Mouse (Mus musculus): ENCODE measurements at regions not wholly inside any gene's neighbourhood (a gene's known extent, or its start where the extent isn't known, plus 50 kb on each side); places are given as distances from the start of the nearest gene placed in this dataset.

DNA sequence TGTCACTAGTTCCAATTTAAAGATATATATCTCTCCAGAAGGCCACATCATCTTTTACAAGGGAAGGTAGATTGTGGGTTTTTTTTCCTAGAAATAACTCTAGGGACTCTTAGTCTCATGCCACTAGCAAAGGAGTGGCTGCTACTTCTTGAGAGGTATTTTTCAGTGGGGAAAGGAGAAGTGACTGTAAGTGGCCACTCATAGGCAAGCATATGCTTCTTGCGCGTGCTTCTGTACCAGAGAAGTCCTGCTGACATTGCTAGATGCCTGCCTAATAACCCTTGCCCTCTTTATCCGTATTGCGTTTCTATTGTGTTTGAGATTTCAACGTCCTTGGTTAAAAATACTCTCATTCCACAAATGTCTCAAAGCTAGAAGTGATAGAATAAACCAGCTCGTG lies 170.7 kb upstream of the Ncam1 start:
- intact Hi-C loops (cut with DNase I): no loop called here
- DNase-seq (ENCODE audit: low spot score in 2 of 2): no peak

DNA sequence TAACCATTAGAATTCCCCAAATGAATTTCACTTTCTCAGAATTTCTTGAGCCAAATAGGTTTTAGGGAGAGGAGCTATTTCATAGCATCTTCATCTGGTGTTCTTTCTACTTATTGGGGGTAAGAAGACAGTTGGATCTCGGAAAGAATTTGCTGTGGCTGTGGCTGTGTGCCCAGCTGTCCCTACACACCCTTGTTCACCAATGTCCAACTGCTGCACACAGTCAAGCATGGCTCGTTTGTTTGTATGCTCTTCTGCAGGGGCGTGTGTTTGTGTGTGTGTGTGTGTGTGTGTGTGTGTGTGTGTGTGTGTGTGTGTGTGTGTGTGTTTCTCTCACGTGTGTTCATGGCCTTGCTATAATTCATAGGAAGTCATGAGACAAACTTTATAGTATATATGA lies 165.9 kb upstream of the Ncam1 start:
- intact Hi-C loops (cut with DNase I): no loop called here
- no peak for DNase-seq (ENCODE audit: low spot score in 2 of 2)

- no peak for DNase-seq (ENCODE audit: low spot score in 2 of 2)
- intact Hi-C loops (cut with DNase I): no loop called here
These were observed 163.9 kb upstream of the Ncam1 start for GRCm38 (mm10) chr9:49962561-49963071.

- no peak for DNase-seq (ENCODE audit: low spot score in 2 of 2)
- intact Hi-C loops (cut with DNase I): no loop called here
These were observed 163.2 kb upstream of the Ncam1 start for GRCm38 (mm10) chr9:49961965-49962364.

DNA sequence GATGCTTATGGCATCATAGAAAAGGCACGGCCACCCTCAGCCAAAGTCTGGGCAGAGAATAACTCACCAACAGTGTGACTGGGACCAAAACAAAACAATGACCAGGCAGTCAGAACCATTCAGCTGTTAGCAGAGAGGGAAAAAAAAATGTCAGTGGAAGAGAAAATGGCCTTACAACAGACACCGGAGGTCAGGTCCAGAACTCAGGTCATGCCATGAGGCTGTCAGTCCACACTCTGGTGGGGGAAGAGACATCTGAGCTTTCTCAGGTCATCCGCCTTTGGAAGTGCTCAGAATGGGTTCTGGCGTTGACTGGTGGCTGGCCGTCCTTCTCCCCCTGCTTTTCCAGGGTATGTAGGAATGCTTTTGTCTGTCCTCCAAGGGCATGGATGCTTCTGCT lies 162.6 kb upstream of the Ncam1 start:
- intact Hi-C loops (cut with DNase I): no loop called here
- DNase-seq (ENCODE audit: low spot score in 2 of 2): no peak

GRCm38 (mm10) chr9:49959987-49960386 lies 161.3 kb upstream of the Ncam1 start:
- intact Hi-C loops (cut with DNase I): no loop called here
- DNase-seq (ENCODE audit: low spot score in 2 of 2): no peak

DNA sequence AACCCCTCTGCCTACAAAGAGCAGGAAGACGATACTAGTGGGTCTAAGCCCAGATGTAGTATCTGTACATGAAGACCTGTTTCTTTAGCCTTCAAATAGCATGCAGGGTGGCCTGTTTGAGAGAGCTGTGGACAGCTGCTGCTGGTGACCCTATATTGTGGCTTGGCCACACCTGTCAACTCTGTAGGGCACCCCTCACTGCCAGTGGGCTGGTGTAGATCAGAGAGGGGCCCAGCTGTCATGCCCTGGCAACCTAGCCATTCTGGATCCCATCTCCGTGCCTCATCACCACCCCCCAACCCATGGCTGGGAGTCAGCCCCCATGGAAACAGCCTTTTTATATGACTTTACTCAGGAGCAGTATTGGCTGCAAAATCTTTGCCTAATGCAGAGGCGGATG lies 160.2 kb upstream of the Ncam1 start:
- intact Hi-C loops (cut with DNase I): no loop called here
- no peak for DNase-seq (ENCODE audit: low spot score in 2 of 2)

- intact Hi-C loops (cut with DNase I): no loop called here
- DNase-seq (ENCODE audit: low spot score in 2 of 2): no peak
These were observed 155.9 kb upstream of the Ncam1 start for GRCm38 (mm10) chr9:49954601-49955000.

DNA sequence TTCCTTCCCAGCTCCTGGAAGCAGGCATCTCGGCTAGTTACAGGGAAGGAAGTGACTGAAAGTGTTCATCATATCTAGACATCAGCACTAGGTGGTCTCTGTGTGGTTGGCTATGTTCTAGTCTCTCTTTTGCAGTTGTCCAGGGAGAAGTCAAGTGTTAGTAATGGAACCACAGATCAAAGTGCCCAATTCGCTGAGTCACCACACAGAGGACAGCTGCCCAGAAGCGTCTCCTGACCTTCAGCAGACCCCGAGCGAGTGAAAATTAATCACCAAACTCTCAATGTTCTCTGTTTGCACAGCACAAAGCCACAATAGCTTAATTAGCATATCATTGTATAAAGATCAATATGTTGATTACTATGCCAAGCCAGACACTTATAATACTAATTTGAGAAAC lies 151.6 kb upstream of the Ncam1 start:
- intact Hi-C loops (cut with DNase I): no loop called here
- no peak for DNase-seq (ENCODE audit: low spot score in 2 of 2)

DNA sequence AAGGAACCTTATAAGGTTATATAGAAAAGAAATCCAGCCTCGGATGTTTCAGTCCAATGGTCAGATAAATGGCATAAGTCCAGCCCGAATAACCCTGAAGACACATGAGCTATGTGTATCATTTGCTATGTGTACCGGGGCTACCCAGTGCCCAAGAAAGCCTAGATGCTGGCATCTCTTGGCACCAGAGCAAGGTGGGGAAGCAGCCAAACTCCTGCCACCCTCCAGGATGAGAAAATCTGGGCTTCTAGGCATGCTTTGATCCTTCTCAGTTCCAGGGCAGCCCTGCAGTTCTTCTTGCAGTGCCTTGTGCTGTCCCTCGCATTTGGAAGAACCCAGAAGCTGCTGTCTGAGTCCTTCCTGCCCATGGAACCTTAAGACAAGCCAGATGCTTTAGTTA lies 149.8 kb upstream of the Ncam1 start:
- DNase-seq (ENCODE audit: low spot score in 2 of 2): no peak
- intact Hi-C loops (cut with DNase I): loop anchor here (10.0 kb wide), 1 partner anchor 226 kb away; no protein-coding TSS in a partner anchor

DNA sequence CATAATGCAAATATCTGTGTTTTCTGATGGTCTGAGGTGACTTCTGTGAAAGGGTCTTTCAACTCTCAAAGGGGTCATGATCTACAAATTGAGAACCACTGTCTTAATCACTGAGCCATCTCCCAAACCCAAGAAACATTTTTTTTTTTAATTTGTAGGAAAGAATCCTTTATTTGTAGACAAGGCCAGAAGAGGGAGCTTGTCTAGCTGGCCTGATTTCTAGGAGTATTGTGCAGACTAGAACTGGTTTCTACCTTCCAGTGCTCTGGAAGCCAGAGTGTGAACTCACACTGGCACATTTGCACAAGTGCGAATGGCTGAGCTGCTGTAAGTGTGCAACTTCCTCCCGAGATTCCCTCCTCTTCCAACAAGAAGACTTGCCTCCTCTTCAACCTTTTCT lies 148.1 kb upstream of the Ncam1 start:
- no peak for DNase-seq (ENCODE audit: low spot score in 2 of 2)
- intact Hi-C loops (cut with DNase I): loop anchor here (10.0 kb wide), 1 partner anchor 228 kb away; no protein-coding TSS in a partner anchor

DNA sequence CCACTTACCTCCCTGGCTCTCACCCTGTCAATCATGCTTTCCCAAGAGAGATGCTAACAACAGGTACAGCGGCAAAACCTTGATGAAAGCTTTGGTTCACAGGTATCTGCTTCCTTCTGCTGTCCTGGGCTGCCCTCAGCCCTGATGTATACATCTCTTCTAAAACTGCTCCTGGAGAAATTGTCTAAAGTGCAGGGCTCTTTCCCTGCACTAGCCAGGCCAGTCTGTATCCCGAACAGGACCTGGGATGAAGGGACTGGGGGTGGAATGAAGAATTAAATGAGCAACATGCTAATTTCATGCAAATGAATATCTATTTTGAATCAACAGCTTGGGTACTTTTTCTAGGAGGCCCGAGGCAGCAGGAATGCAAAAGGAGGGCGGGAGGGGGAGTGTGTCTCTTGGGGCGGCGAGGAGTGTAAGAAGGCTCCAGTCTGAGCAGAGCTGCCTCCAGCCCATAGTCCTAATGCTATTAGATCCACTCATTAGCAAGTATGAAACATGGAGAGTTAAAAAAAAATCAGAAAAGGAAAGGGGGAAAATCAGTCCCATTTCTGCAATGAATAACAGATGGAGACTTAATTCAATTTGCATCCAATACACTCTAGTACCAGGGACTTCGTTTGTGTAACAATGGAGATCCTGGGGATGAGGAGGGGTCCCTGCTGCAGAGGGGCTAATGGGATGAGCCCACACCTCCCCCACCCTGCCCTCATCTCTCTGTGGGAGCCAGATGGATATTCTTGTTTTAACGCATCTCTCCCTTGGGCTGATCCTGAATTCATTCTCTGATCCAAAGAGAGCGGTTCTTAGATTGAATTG lies 137.0 kb upstream of the Ncam1 start:
- intact Hi-C loops (cut with DNase I): loop anchor here (5.0 kb wide), 1 partner anchor 138 kb away; the partner anchor contains the start of gene Ncam1

GRCm38 (mm10) chr9:49928041-49928656 lies 129.4 kb upstream of the Ncam1 start:
- DNase-seq (ENCODE audit: low spot score in 2 of 2): no peak
- intact Hi-C loops (cut with DNase I): no loop called here

More for the DNA sequence above, 137.0 kb upstream of the Ncam1 start:
- peak; percentile 23 to 46 for DNase-seq (ENCODE audit: low spot score in 2 of 2)

- DNase-seq (ENCODE audit: low spot score in 2 of 2): no peak
- intact Hi-C loops (cut with DNase I): no loop called here
These were observed 128.6 kb upstream of the Ncam1 start for GRCm38 (mm10) chr9:49927281-49927680.

- intact Hi-C loops (cut with DNase I): no loop called here
- DNase-seq (ENCODE audit: low spot score in 2 of 2): no peak
These were observed 127.1 kb upstream of the Ncam1 start for GRCm38 (mm10) chr9:49925796-49926195.

DNA sequence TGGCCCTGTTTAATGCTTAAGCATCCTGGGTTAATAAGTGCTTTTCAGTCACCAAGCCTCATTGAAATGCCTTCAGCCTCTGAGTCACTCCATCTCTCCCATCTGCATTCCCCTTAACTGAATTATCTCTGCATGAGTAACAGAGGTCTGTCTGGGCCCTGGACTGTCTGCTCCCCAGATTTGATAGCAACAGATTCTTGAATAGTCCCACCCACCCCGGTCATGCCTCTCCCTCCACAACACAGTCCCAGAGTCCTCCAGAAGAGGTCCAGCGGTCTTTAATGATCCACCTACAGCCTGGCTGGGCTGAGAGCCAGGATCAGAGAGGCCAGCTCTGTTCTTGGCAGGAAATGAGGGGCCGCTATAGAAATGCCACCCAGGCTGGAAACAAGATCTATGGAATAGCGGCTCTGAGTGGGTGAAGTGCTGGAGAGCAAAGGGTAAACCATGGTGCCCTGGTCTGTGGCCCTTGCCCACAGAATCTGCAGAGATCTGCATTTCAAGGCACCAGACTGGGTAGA lies 125.3 kb upstream of the Ncam1 start:
- DNase-seq (ENCODE audit: low spot score in 2 of 2): no peak
- intact Hi-C loops (cut with DNase I): no loop called here

DNA sequence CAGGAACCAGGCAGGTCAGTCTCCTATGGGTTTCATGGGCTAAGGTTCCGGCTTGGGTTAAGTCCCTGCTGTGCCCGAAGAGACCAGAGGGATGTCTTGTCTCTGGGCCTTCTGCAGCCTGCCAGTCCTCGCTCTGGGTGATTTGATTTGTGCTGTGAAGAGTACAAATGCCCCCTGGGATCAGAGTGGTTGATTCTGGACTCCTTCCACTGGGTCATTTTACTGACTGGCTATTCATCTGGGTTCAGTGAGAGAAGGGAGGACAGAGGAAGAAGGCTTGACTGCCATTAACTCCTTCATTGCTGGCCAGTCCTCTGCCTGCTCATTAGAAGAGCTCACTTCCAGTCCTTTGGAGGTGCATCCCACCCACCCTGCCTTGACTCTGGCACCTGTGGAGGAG lies 124.0 kb upstream of the Ncam1 start:
- peak in 1 of 2 experiments; percentile 7 for DNase-seq (ENCODE audit: low spot score in 2 of 2)
- intact Hi-C loops (cut with DNase I): no loop called here

- no peak for DNase-seq (ENCODE audit: low spot score in 2 of 2)
- intact Hi-C loops (cut with DNase I): no loop called here
These were observed 123.4 kb upstream of the Ncam1 start for GRCm38 (mm10) chr9:49922162-49922561.

- no peak for DNase-seq (ENCODE audit: low spot score in 2 of 2)
- intact Hi-C loops (cut with DNase I): no loop called here
These were observed 122.6 kb upstream of the Ncam1 start for GRCm38 (mm10) chr9:49921306-49921705.

- intact Hi-C loops (cut with DNase I): no loop called here
- peak; percentile 29 to 30 for DNase-seq (ENCODE audit: low spot score in 2 of 2)
These were observed 116.5 kb upstream of the Ncam1 start for GRCm38 (mm10) chr9:49915046-49915719.
